Mouse (Mus musculus) liver (tissue): ENCODE data around the gene Gm21719.
"Not testable (repeated sequence)": the region's sequence is repeated elsewhere in the genome, so short reads cannot be mapped to it uniquely, and the experiment has no call there.

Experiments used
- DNase-seq: peaks from one replicate; pipeline ENCODE4 v3.0.0-alpha.2; 2020; ENCODE audit warnings: mixed read lengths

Gm21719 gene

GRCm38 (mm10) chrY:6682772-6683171, at the start of gene Gm21719:
Gm21719 (minus strand) TSS chrY:6682872.
- not testable (repeated sequence) for DNase-seq
